Mouse (Mus musculus): ENCODE results near the gene Brinp3. TPM values are rescaled to one million over a fixed set of nuclear protein-coding genes. Genes with fewer than 3 reads are reported as not detected.
"Not testable (repeated sequence)": the region's sequence is repeated elsewhere in the genome, so short reads cannot be mapped to it uniquely, and the experiment has no call there.

Gene Brinp3
- not detected for total RNA-seq (2021)
- long read RNA-seq, experiment 1, partial matches to known transcripts, result 1 of 1 reads
- long read RNA-seq, experiment 1, other reads (novel, unspliced or antisense), result 0 of 1 reads
- long read RNA-seq, experiment 2, result 0 reads

- no peak for DNase-seq
Measured at GRCm38 (mm10) chr1:146494681-146495331, at the start of gene Brinp3. Brinp3 (plus strand) TSS chr1:146494760.

- DNase-seq, result no peak
Measured at GRCm38 (mm10) chr1:146494221-146494620, 339 bp upstream of the Brinp3 start.

DNA sequence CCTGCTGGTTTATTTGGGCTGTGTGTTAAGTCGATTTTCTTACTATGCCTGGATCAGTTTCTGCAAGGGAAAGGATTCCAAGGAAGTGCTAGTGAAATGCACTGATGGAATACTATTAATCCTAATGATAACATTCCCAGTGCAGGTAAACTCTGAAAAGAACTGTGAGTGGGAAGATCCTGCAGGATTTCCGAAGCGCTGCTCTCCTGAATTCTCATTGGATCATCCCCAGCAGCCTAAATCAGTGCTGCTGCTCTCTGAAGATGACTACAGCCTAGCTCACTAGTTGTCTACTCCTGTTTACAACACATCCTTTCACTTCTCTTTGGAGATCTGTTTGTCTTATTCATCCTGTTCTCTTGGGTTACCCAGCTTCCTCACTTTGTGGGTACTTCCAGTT is 826 bp downstream of the Brinp3 start:
- DNase-seq, result no peak

DNA sequence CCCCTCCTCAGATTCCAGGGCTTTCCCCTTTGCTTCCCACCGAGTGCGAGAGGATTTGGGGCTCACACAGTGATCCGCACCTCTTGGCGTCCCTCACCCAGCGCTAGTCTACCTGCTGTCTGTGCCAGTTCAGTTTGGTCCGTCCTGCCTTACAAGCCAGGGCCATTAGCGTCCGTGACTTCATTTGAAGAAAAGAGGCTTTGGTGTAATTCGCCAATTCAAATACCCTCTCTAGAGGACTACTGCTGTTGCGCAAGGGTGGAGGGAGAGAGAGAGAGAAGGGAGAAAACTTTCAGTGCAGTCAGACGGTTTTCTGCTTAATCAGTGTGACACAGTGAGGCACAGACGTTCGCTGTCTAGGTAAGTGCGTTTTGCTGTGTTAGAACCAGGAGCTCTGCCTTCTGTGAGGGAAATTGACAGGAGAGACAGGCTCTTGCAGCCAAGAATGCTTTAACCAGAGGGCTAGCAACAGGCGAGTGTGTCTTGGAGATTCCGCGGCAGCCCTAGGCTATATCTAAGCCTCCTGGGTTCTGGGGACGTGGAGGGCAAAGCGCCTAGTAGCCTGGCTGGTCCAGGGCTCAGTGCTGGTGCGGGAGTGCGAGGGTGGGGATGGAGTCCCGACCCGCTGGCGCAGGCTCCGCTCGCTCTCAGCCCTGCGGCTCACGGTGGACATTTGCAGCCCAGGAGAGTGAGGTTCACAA is 3.0 kb downstream of the Brinp3 start:
- no peak for DNase-seq

GRCm38 (mm10) chr1:146498085-146498779 is 3.7 kb downstream of the Brinp3 start:
- no peak for DNase-seq

GRCm38 (mm10) chr1:146498780-146499114 is 4.2 kb downstream of the Brinp3 start:
- DNase-seq, result no peak

- no peak for DNase-seq
Measured at GRCm38 (mm10) chr1:146515377-146515776, 20.8 kb downstream of the Brinp3 start.

- no peak for DNase-seq
Measured at GRCm38 (mm10) chr1:146523727-146524573, 29.4 kb downstream of the Brinp3 start.

GRCm38 (mm10) chr1:146528572-146528971 is 34.0 kb downstream of the Brinp3 start:
- no peak for DNase-seq

DNA sequence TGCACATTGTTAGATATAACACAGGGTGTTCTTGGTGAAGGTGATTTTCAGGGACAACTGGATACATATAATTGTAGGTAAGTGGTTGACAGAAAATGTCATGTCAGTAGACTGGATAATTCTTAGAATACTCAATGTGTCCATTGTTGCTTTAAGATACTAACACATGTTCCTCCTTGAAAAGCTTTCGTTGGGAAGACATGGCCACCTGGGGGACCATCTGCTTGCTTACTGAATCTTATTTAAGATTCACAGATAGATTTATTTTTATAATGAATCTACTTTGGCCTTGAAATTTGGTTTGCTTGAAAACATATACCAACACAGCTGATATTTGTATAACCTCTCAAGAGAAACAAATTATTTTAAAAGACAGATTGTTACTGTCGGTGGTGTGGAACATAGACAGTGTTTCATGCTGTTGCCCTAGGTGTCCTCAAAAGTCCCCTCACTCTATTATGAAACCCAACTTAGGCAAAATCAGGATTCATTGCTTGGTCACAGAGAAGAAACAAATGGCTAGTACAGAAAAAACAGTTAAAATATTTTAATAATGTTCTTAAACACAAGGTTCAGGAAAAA is 52.4 kb downstream of the Brinp3 start:
- DNase-seq, result no peak

DNA sequence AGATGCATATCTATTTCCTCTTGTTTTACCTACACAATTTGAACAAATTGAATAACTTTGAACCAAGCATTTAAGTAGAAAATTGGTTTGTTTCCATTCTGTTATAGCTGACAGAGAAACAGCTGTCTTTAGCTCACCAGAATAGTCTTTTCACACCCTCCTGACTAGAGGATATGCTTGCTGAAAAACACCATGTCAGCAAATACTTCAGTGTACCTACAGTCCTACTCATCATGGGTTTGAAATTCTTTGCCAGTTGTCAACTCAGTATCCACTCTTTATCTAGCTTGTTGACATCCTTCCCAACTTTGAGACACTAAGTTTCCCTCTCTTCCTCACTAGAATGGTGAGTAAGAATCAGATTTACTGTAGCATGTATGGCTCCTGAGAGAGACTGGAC is 62.4 kb downstream of the Brinp3 start:
- DNase-seq, result no peak

DNA sequence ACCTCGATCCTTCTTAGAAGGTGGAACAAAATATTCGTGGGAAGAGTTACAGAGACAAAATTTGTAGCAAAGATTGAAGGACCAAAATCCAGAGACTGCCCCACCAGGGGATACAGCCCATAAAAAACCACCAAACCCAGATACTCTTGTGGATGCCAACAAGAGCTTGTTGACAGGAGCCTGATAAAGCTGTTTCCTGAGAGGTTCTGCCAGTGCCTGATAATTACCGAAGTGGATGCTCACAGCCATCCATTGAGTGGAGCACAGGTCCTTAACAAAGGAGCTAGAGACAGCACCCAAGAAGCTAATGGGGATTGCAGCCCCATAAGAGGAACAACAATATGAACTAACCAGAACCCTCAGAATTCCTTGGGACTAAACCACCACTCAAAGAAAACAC is 67.6 kb downstream of the Brinp3 start:
- no peak for DNase-seq

DNA sequence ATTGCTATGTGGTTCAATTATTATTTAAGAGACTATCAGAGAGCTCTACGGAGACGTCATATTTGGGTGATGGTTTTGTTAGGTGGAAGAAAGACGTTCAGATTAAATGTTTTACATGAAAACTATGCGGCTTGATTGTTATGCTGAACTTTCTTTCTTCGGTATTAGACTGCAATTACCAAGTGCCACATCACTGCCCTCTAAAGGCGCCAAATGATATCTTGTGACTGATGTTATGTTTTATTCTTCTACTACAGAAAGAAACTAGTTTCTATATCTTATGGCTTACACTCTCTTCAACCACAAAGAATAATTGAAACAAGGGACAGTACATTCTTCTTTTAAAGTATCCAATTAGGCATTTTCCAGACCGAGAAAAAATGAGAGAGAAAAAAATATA is 89.6 kb downstream of the Brinp3 start:
- no peak for DNase-seq

DNA sequence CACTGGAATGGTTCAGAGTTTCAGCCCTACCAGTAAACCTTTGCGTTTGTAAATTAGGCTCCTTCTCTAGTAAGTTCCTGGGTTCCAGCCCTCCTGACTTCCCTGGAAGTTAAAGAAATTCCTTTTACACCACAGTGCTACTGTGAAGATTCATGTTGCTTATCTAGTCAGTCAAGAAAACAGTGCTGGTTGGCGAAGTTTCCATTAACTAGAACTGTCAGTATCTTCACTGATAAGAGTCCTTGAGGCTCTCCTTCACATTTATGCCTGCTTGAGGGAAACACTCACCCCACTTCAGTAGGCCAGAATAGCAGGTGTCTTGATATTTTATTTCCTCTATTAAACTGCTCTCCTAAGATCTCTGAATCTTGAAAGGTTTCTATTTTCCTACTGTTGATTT is 138.3 kb downstream of the Brinp3 start:
- no peak for DNase-seq

- no peak for DNase-seq
Measured at GRCm38 (mm10) chr1:146657214-146657613, 162.7 kb downstream of the Brinp3 start.

DNA sequence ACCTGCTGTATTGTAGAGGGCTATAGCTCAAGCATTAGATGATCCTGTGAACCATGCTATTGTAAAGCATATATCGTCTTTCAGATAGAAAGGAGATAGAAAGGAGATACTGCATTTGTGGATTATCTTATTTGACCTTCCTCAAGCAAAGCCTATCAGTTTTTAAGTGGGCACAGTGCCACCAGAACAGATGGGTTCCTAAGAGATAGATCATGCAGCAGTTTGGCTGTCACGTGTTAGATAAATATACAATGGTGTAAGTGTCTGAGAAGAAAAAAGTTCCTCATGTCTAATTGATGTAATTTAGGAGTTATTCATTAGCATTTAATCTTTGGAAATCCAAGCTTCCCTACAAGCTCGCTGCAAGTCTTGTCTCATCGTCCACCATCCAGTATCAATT is 206.2 kb downstream of the Brinp3 start:
- DNase-seq, result no peak

GRCm38 (mm10) chr1:146719556-146719955 is 225.0 kb downstream of the Brinp3 start:
- no peak for DNase-seq

GRCm38 (mm10) chr1:146724784-146725513 is 230.4 kb downstream of the Brinp3 start:
- not testable (repeated sequence) for DNase-seq

DNA sequence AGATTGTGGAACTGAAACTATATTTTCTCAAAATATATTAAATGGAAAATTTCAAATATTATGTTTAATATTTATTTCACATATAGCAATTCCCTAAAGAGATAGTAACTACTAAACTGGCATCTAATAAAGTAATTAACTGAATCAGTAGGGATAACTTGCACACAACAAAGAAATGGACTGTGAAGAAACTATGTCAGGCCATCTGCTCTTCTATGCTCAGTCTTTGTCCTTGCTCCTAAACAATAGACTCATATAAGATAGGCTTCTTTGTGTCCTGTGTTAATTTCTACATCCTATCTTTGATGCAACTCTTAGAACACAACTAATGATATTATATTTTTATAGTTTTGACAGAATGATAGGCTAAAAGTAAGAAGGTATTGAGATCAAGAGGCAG is 256.5 kb downstream of the Brinp3 start:
- no peak for DNase-seq

DNA sequence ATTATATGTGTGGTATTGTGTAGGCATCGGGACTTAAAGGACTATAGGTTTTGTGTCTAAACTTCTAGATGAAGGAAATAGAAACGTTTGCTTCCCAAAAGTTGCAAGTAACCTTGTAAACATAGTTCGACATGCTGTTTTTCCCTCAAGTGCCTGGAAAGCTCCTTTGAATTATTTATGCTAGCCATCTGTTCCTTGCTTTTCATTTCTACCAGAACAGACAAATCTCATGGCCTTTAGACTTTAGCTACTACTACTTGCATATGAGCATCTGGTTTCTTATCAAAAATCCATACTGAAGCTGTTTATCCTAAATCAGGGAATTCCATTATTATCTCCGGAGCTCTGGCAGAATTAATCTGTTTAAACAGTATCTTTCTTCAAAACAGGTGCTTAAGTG is 288.7 kb downstream of the Brinp3 start:
- no peak for DNase-seq

GRCm38 (mm10) chr1:146787236-146787635 is 292.7 kb downstream of the Brinp3 start:
- DNase-seq, result no peak
